Mouse (Mus musculus): ENCODE results near the gene Smim8. TPM values are rescaled to one million over a fixed set of nuclear protein-coding genes. Genes with fewer than 3 reads are reported as not detected.

Gene Smim8
- total RNA-seq, 2 experiments from 2014 or later: 20.6 to 22.9 TPM

DNA sequence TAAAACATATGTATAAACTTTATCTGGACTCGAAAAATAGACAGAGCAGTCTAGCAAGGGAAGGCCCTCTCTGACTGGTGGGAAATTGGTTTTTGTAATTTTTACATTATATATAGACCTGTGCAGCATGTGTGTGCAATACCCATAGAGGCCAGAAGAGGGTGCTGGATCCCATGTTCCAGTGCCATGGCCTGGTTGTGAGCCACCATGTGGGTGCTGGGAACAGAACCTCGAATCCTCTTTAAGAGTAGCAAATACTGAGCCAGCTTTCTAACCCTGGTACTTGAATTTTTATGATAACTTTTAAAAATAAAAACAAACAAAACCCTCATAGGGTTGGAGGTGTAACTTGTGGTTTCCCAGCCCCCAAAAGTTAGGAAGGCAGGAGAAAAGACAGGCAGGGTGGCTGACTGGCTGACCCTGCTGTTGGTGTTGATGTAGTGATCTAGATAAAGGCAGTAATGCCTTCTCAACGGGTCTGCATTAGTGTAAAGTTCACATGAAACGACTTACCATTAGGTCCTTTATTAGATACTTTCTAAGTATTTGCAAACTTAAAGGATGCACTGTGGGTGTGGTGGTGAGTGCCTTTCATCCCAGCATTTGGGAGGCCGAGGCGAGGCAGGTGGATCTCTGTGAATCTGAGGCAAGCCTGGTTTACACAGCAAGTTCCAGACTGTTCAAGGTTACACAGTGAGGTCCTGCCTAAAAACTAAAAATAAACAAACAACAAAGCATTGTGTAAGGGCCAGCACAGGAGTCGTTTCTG lies 57.9 kb downstream of the Smim8 start:
- no peak for ATAC-seq (ENCODE audit: poor library complexity, severe bottlenecking)

- ATAC-seq (ENCODE audit: poor library complexity, severe bottlenecking): no peak
Measured at GRCm38 (mm10) chr4:34719421-34719820, 58.8 kb downstream of the Smim8 start.

Other genes with a start within 250 kb of the Smim8 start
- 59.6 and 68.0 TPM in 2 replicates for gene Akirin2, start 227.5 kb downstream of the Smim8 start, total RNA-seq (2015)
- 49.9 and 62.4 TPM in 2 replicates for gene Akirin2, start 227.5 kb downstream of the Smim8 start, total RNA-seq (2017)
- gene Orc3, start 163.5 kb downstream of the Smim8 start, total RNA-seq (2015): 61.1 and 71.6 TPM in 2 replicates
- gene Orc3, start 163.5 kb downstream of the Smim8 start, total RNA-seq (2017): 55.7 and 61.4 TPM in 2 replicates
- 16.1 and 19.4 TPM in 2 replicates for gene Rars2, start 163.5 kb downstream of the Smim8 start, total RNA-seq (2015)
- 15.7 and 21.0 TPM in 2 replicates for gene Rars2, start 163.5 kb downstream of the Smim8 start, total RNA-seq (2017)
- gene Slc35a1, start 91.0 kb downstream of the Smim8 start, total RNA-seq (2015): 16.7 and 22.0 TPM in 2 replicates
- 13.3 and 14.9 TPM in 2 replicates for gene Slc35a1, start 91.0 kb downstream of the Smim8 start, total RNA-seq (2017)
- gene Cfap206, start 48.2 kb downstream of the Smim8 start, total RNA-seq (2015): not detected in 2 replicates
- gene Cfap206, start 48.2 kb downstream of the Smim8 start, total RNA-seq (2017): not detected in 2 replicates
- not detected in 2 replicates for gene Gm136, start 22.2 kb downstream of the Smim8 start, total RNA-seq (2015)
- gene Gm136, start 22.2 kb downstream of the Smim8 start, total RNA-seq (2017): not detected in 2 replicates
- gene Zfp292, start 104.5 kb upstream of the Smim8 start, total RNA-seq (2015): 25.0 and 26.7 TPM in 2 replicates
- 24.6 and 26.3 TPM in 2 replicates for gene Zfp292, start 104.5 kb upstream of the Smim8 start, total RNA-seq (2017)
- gene Cga, start 115.4 kb upstream of the Smim8 start, total RNA-seq (2015): not detected in 2 replicates
- gene Cga, start 115.4 kb upstream of the Smim8 start, total RNA-seq (2017): not detected in 2 replicates

All from megakaryocyte, adult 5-6 weeks (primary cell).